Mouse (Mus musculus) urinary bladder, adult 18-20 months (tissue): ENCODE data around the gene Xxylt1.

Experiments used
- DNase-seq, 2 experiments: peaks; one replicate each; pipeline ENCODE4 v3.0.0; 2022; ENCODE audit warnings: low spot score in 2 of 2, mixed read lengths in 2 of 2

Xxylt1 gene

GRCm38 (mm10) chr16:30960266-30960665 lies 121.0 kb downstream of the Xxylt1 start:
- no peak for DNase-seq

DNA sequence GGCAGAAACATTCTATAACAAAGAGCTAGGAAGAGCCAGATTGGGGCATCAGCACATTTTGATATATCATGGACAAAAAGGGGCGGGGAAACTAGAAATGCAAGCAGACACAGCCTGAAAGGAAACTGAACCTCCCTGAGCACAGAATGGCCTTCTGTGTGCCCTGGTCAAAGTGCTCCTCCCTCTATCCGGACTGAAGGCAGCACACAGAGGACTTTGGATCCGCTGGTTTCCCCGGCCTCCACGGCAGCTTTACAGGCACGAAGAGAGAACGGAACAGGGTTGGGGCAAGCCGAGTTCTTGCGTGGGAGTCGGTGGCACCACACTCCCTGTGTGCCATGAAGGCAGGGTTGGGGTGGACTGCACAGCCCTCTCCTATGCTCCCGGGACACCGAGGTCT lies 121.5 kb downstream of the Xxylt1 start:
- no peak for DNase-seq

GRCm38 (mm10) chr16:30956141-30956540 lies 125.1 kb downstream of the Xxylt1 start:
- DNase-seq: no peak

DNA sequence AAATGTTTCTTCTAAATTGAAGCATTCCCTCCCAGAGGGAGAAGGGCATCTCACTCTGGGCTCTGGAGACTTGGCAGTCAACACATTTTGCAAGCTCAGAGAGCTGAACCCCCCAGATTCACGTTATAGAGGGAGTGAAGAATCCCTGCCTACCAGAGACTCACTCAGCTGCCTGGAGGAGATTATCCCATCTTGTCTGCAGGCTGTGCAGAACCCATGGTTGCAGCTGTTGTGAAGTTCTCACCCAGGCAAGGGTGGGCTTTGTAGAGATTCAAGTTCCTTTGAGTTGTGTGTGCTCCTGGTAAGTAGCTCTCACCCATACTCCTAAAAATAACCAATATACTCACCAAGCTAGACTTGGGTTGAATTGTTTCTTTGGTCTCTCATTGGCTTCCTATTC lies 132.6 kb downstream of the Xxylt1 start:
- no peak for DNase-seq

GRCm38 (mm10) chr16:30948216-30948615 lies 133.0 kb downstream of the Xxylt1 start:
- no peak for DNase-seq

DNA sequence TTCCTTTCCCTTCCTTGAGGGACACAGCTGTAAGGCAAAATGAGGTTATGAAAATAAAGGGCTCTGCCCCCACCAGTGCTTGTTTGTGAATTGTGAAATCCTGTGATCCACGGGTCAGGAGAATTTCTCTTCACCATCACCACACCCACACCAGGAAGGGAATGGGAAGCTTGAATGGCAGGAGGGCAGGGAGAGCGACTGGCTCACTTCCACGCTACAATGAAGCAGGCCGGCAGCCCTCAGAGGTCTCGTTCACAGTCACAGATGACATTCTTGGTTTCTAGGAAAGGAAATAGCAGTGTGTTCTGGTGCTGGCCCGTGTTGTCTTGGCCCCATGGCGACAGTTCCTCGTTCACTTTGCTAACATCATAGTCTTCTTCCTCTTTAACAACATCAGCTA lies 136.3 kb downstream of the Xxylt1 start:
- DNase-seq: no peak

- no peak for DNase-seq
Measured at GRCm38 (mm10) chr16:30943919-30944318, 137.3 kb downstream of the Xxylt1 start.

- no peak for DNase-seq
Measured at GRCm38 (mm10) chr16:30940699-30941098, 140.5 kb downstream of the Xxylt1 start.

DNA sequence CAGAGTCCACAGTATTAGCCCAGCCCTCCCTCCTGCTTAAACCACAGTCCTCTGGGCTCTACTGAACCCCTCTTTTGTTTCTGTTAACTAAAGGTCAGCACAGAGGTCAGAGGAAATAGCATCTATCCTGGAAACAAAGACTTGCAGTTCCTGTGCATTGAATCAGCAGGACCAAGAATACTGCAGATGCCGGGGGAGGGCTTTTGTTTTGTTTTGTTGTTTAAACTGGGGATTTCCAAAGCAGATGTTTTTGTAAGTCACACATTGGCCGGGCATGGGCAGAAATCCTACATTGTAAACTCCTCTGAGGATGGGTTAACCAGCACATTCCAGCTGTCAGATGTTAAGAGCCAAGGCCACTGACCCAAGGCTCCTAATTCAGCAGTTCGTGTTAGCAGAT lies 141.3 kb downstream of the Xxylt1 start:
- DNase-seq: no peak

DNA sequence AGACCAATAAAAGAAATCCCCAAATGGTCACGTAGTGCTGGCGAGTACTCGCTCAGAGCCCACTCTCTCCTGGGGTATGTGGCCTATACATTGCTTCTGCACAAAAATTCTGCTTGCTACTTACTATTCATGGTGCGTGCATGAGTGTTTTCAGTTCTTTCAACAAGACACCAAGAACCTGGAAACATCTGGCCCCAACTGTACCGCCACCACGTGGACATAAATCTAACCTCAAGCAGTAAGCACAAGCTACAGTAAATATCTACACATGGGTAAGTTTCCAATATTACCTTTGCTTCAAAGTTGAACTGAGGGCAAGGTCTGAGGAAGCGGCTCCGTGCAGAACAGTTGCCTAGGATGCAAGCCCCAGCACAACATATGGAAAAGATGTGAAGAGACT lies 142.0 kb downstream of the Xxylt1 start:
- DNase-seq: no peak

- no peak for DNase-seq
Measured at GRCm38 (mm10) chr16:30938664-30939063, 142.6 kb downstream of the Xxylt1 start.

DNA sequence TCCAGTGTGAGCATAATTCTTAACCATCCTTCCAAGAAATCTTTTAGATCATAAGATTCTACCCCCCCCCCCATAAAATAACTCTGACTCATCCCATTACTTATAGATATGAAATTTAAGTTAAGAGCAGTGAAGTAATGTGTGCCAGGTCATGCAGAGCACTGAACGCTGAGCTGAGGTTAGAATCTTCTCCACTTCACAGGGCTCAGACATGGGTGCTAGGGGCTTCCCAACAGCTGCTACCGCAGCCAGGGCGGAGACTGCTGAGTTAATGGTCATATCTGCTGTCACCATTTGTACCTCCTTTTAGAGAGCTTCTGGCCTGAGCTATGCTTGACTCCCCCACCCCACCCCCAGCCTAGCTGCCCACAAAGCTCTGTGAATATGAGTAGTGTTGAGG lies 143.6 kb downstream of the Xxylt1 start:
- no peak for DNase-seq

DNA sequence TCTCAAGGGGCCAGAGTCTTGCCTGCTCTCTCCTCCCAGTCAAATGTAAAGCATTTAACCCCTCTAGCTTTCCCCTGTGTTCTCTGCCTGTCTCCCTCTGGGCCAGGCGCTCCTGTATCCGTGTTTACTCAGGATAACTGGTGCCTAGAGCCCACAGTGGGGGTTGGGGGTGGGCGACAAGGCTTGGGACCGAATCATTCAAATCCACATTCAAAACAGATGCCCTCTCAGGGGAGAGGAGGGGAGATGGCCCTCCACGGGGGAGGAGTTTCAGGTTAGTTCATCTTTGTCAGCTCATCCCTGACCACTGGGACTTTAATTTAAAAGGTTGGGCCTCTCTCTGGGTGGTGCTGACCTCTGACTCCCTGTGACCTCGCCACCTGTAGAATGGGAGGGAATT lies 144.8 kb downstream of the Xxylt1 start:
- DNase-seq: no peak

- no peak for DNase-seq
Measured at GRCm38 (mm10) chr16:30936012-30936461, 145.2 kb downstream of the Xxylt1 start.

DNA sequence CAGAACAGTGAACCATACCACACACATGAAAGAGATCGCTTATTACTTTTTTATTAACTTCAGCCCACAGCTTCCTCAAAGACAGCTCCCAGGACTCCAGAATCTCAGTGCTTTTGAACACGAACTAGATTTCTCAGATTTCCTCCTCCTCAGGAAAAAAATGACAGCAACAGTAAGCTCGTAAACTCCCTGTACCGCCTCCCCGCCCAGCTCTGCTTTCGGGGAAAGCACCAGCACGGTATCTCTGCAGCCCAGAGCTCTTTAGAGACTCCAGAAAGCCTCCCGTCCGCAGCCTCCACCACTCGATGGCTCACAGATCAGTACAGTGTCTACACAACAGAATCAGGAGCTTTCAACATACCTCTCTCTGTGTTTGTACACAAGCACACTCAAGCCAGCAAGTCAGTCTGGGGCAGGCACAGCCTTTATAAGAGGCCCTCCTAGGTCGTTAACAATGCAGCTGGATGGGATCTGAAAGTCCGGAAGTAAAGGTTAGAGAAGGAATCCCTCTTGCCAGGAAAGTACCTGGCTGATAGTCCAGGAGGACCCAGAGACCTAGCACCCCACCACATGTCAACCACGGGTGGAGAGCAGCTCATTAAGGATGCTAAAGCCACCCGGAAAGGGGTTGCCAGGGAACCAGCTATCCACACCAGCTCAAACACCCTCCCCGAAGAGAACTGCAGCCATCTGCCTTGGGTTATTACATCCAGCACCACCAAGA lies 146.1 kb downstream of the Xxylt1 start:
- DNase-seq: no peak

DNA sequence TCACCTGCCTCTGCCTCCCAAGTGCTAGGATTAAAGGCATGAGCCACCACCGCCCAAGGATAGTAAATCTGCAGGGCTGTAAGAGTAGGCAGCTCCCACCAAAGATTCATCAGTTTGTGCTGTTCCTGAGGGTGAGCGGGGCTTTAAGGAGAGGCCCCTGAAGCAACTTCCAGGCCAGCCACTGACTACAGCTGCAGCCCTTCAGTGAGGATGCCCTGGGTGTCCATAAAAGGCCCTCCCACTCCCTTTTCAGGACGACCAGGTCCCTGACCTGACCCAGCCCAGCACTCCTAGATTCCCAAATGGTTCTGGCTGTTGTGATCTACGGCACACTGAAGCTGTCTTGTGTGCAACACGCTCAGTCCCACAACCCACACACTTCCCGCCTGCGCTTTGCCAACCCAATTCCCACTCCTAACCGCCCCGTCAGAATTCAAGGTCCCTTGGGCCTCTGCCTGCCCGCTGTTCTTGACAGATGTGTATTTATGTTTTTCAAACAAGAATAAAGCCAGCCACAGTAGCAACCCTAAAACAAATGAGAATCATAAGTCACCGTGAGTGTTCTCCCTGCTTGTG lies 146.9 kb downstream of the Xxylt1 start:
- DNase-seq: no peak

DNA sequence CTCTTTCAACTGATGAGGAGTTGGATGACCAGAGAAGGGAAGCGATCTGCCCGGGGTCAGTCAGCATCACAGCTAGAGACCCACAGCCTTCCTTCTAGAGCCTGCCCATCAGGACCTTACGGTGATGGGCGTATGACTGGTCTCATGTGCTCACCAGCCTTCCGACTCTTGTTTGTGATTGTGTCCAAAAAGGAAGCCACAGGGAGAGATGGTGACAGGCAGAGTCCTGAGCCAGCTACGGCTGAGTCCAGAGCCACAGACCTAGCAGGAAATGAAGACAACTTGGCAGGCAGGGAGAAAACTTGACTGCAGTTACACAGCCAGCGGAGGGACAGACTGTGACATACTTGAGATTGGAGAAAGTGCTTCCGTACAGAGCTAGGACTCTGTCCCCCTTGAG lies 147.9 kb downstream of the Xxylt1 start:
- DNase-seq: no peak

DNA sequence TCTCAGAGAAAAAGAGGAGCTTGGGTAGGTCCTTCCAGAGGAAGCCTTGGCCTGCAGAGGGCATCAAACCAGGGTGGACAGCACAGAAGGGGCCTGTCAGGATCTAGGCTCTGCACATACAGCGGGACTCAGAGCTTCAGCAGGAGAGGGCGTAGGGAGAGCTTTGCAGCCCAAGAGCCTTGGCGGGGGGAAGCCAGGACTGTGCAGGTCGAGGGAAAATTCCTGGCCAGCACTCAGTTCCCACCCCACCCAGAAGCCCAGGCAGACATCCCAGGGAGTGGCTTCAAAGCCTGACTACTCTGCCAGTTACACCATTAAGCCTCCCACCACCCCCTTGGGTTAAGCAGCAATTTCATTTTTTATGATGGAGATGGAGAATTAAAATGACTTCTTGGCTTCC lies 148.4 kb downstream of the Xxylt1 start:
- DNase-seq: no peak

GRCm38 (mm10) chr16:30932196-30932595 lies 149.0 kb downstream of the Xxylt1 start:
- DNase-seq: no peak

GRCm38 (mm10) chr16:30929165-30929564 lies 152.1 kb downstream of the Xxylt1 start:
- DNase-seq: no peak

GRCm38 (mm10) chr16:30928076-30928750 lies 153.0 kb downstream of the Xxylt1 start:
- DNase-seq: no peak

GRCm38 (mm10) chr16:30925496-30925895 lies 155.7 kb downstream of the Xxylt1 start:
- no peak for DNase-seq

DNA sequence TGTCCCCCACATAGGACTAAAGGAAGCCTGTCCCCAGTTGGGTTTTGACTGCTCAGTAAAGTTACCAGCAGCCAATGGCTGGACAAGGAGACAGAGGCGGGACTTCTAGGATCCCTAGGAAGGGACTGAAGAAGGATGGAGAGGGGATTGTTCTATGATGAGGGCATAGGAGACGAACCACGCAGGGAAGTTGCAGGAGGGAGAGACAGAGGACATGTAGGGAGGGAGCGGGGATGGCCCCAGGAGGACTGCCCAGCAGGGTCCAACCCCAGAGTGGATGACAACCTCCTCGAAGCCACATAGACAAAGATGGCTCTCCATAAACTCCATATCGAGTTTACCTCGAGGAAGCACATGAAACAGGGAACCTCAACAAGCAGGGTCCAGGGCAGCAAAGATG lies 157.3 kb downstream of the Xxylt1 start:
- DNase-seq: no peak
